Mouse (Mus musculus) liver, adult 2 months (tissue): ENCODE results near the gene Gm13697. TPM values are rescaled to one million over a fixed set of nuclear protein-coding genes. Genes with fewer than 3 reads are reported as not detected.
"Not testable (repeated sequence)": the region's sequence is repeated elsewhere in the genome, so short reads cannot be mapped to it uniquely, and the experiment has no call there.

Experiments used
- DNase-seq: peaks from one replicate; pipeline ENCODE4 v3.0.0-alpha.2; 2011; ENCODE audit warnings: low read depth, low spot score; ENCODE audit errors: extremely low read depth
- H3K27ac ChIP-seq: fragments of 200-500 bp; replicated peaks from 2 replicates; pipeline ENCODE4 v1.5.1; 2012; ENCODE audit warnings: low read depth, mild to moderate bottlenecking, control low read depth, inconsistent platforms, low read length; ENCODE audit not compliant: insufficient read depth
- H3K27me3 ChIP-seq: fragments of 200-500 bp; 2 replicates; pipeline ENCODE4 v1.6.1; 2012; ENCODE audit warnings: mild to moderate bottlenecking, moderate library complexity, low read length, inconsistent platforms; ENCODE audit not compliant: control insufficient read depth, insufficient read depth
- H3K36me3 ChIP-seq: fragments of 200-500 bp; 2 replicates; pipeline ENCODE4 v1.6.1; 2012; ENCODE audit warnings: low read length, inconsistent platforms; ENCODE audit not compliant: control insufficient read depth, insufficient read depth
- H3K4me1 ChIP-seq: fragments of 200-500 bp; 2 replicates; pipeline ENCODE4 v1.6.1; 2011; ENCODE audit warnings: low read length; ENCODE audit not compliant: control insufficient read depth, insufficient read depth
- H3K4me3 ChIP-seq: fragments of 200-500 bp; 2 replicates; pipeline ENCODE4 v1.5.1; 2011; ENCODE audit warnings: low read depth, mild to moderate bottlenecking, control low read depth, low read length, moderate library complexity; ENCODE audit not compliant: insufficient read depth
- H3K79me2 ChIP-seq: fragments of 200-500 bp; 2 replicates; pipeline ENCODE4 v1.6.1; 2012; ENCODE audit warnings: inconsistent platforms, mild to moderate bottlenecking, low read length, moderate library complexity; ENCODE audit not compliant: control insufficient read depth, insufficient read depth
- H3K9ac ChIP-seq: fragments of 200-500 bp; 2 replicates; pipeline ENCODE4 v1.6.1; 2012; ENCODE audit warnings: low read depth, mild to moderate bottlenecking, control low read depth, inconsistent platforms, low read length
- CTCF ChIP-seq: fragments of 200-500 bp; IDR thresholded peaks from 2 replicates; pipeline ENCODE4 v1.5.1; 2011; ENCODE audit warnings: low read depth, low read length, control low read depth
- POLR2A ChIP-seq: fragments of 200-500 bp; IDR thresholded peaks from 2 replicates; pipeline ENCODE4 v1.6.1; 2011; ENCODE audit warnings: low read length, control low read depth; ENCODE audit not compliant: insufficient read depth; ENCODE audit errors: extremely low read depth
- WGBS: fragments of 180-500 bp; shearing (Covaris S2); methylation state at CpG from one replicate; pipeline ENCODE4 v1.1.7; 2018; 5-methylcytosine and 5-hydroxymethylcytosine counted together
- polyA plus RNA-seq: library from polyadenylated mRNA; depleted of rRNA; stranded (reverse); fragments of >200 nt; gene quantifications from 2 replicates; pipeline ENCODE4 v1.2.3, GENCODE M21; 2012; rRNA removed
- total RNA-seq: library from RNA; depleted of rRNA; stranded (reverse); fragments of >200 nt; gene quantifications from 2 replicates; pipeline ENCODE4 v1.2.3, GENCODE M21; 2014; rRNA removed

The Gm13697 gene
- total RNA-seq: not detected in 2 replicates
- polyA plus RNA-seq: not detected in 2 replicates

DNA sequence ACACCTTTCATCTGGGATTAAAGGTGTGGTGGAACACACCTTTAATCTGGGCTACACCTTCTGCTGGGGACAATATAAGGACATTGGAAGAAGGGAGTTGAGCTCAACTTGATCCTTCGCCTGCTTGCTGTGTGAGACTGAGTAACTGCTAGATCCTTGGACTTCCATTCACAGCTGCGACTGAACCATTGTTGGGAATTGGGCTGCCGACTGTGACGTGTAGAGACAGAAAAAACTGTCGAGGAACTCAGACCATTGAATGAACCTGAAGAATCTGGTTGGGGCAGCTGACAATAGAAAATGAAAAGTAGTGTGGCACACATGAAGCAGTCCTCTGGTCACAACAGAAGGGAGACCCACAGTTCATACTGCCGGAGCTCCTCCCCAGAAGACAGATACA lies at the start of gene Gm13697:
Gene Gm13697, plus strand, starts transcription at position 301 of the 400 bp plus-strand sequence.
- DNase-seq, H3K27me3 ChIP-seq, H3K4me1 ChIP-seq, H3K27ac ChIP-seq, H3K4me3 ChIP-seq, H3K36me3 ChIP-seq, H3K79me2 ChIP-seq, H3K9ac ChIP-seq: not testable (repeated sequence)
- no CpG with 5 or more reads among the region's 6 CpGs for WGBS

DNA sequence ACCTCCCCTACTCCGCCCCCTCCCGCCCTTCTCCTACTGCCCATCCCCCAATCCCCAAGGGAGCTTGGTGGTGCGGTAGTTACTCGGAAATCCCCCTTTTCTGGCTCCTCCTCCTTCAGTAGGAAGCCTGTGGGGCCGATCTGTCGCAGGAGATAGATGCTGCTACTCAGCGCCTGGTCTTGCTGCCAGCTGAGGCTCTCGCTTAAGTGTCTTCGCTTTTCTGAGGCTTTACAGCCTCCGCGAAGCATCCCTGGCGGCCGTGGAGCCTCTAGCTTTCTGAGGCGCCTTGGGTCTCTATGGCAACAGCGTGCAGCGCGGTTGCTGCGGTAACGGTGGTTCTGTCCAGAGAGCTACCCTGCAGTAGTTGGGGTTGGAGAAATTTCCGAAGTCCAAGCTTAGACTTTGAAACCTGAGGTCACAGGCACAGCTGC lies 43.6 kb upstream of the Gm13697 start, which contains the start of gene Zswim2:
Gene Zswim2, minus strand, starts transcription at position 298 of the 431 bp plus-strand sequence.
- no peak within 1 kb of the TSS for H3K9ac ChIP-seq
- H3K79me2 ChIP-seq: no peaks in the 10 kb centered on the region
- TF ChIP-seq POLR2A: no peak
- no peak for TF ChIP-seq CTCF
- H3K36me3 ChIP-seq: no peaks in the 10 kb centered on the region
- H3K27me3 ChIP-seq: no peaks in the 10 kb centered on the region
- H3K27ac ChIP-seq: no peak within 1 kb of the TSS
- 4% methylated on average over 20 of the region's 20 CpGs for WGBS
- H3K4me3 ChIP-seq: no peak within 1 kb of the TSS
- H3K4me1 ChIP-seq: no peaks in the 10 kb centered on the region
- peak; percentile 52 for DNase-seq

DNA sequence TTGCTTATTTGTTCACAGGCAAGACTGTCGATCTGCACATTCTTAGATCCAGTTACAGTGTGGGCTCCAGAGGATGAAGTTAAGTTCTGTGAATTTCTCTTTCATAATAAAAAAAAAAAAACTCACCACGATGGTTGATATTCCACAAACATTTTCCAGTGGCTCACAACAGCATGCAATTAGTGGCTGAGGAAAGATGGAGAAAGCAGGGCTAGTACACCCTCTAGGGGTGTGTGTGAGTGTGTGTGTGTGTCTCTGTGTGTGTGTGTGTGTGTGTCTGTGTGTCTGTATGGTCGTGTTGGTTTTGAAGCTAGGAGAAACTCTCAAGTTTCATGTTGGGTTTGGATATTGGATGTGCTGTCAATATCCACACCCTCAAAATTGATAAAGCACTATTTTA lies 43.2 kb upstream of the Gm13697 start:
- WGBS: 33% methylated on average over 3 of the region's 3 CpGs
- Histone ChIP-seq H3K4me1 (no peaks in the 10 kb centered on the region), H3K9ac (no peak overlapping the region), H3K27ac (no peak overlapping the region), H3K27me3 (no peaks in the 10 kb centered on the region), H3K79me2 (no peaks in the 10 kb centered on the region), H3K36me3 (no peaks in the 10 kb centered on the region), H3K4me3 (no peak overlapping the region)
- no peak for TF ChIP-seq POLR2A
- no peak for TF ChIP-seq CTCF
- no peak for DNase-seq

- Histone ChIP-seq H3K9ac (no peak overlapping the region), H3K27me3 (no peaks in the 10 kb centered on the region), H3K36me3 (no peaks in the 10 kb centered on the region), H3K79me2 (no peaks in the 10 kb centered on the region), H3K4me3 (no peak overlapping the region), H3K4me1 (no peaks in the 10 kb centered on the region), H3K27ac (no peak overlapping the region)
- DNase-seq: no peak
- 60% methylated on average over 4 of the region's 4 CpGs for WGBS
- TF ChIP-seq POLR2A (no peak), CTCF (no peak)
Observed at GRCm38 (mm10) chr2:83941792-83942191, 42.8 kb upstream of the Gm13697 start.

DNA sequence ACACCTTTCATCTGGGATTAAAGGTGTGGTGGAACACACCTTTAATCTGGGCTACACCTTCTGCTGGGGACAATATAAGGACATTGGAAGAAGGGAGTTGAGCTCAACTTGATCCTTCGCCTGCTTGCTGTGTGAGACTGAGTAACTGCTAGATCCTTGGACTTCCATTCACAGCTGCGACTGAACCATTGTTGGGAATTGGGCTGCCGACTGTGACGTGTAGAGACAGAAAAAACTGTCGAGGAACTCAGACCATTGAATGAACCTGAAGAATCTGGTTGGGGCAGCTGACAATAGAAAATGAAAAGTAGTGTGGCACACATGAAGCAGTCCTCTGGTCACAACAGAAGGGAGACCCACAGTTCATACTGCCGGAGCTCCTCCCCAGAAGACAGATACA lies 29.1 kb upstream of the Gm13697 start, which contains the start of gene Gm13698:
Gene Gm13698, plus strand, starts transcription at position 301 of the 400 bp plus-strand sequence.
- H3K4me3 ChIP-seq, H3K4me1 ChIP-seq, H3K36me3 ChIP-seq, H3K9ac ChIP-seq, H3K79me2 ChIP-seq, H3K27ac ChIP-seq, DNase-seq, H3K27me3 ChIP-seq: not testable (repeated sequence)
- WGBS: no CpG with 5 or more reads among the region's 6 CpGs

DNA sequence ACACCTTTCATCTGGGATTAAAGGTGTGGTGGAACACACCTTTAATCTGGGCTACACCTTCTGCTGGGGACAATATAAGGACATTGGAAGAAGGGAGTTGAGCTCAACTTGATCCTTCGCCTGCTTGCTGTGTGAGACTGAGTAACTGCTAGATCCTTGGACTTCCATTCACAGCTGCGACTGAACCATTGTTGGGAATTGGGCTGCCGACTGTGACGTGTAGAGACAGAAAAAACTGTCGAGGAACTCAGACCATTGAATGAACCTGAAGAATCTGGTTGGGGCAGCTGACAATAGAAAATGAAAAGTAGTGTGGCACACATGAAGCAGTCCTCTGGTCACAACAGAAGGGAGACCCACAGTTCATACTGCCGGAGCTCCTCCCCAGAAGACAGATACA lies 23.3 kb upstream of the Gm13697 start, which contains the start of gene Gm13693:
Gene Gm13693, plus strand, starts transcription at position 301 of the 400 bp plus-strand sequence.
- not testable (repeated sequence) for H3K79me2 ChIP-seq, DNase-seq, H3K27ac ChIP-seq, H3K4me3 ChIP-seq, H3K9ac ChIP-seq, H3K4me1 ChIP-seq, H3K36me3 ChIP-seq, H3K27me3 ChIP-seq
- no CpG with 5 or more reads among the region's 6 CpGs for WGBS

- H3K27ac ChIP-seq, H3K79me2 ChIP-seq, H3K4me3 ChIP-seq, H3K36me3 ChIP-seq, H3K27me3 ChIP-seq, H3K4me1 ChIP-seq, H3K9ac ChIP-seq, DNase-seq: not testable (repeated sequence)
- whole genome bisulfite sequencing: no CpG with 5 or more reads among the region's 6 CpGs
Observed at GRCm38 (mm10) chr2:83967013-83967412, 17.5 kb upstream of the Gm13697 start, which contains the start of gene Gm13695. Gm13695 (plus strand) TSS chr2:83967313.

- not testable (repeated sequence) for H3K79me2 ChIP-seq, H3K36me3 ChIP-seq, H3K9ac ChIP-seq, DNase-seq, H3K27ac ChIP-seq, H3K4me3 ChIP-seq, H3K27me3 ChIP-seq, H3K4me1 ChIP-seq
- WGBS: no CpG with 5 or more reads among the region's 6 CpGs
Observed at GRCm38 (mm10) chr2:83972823-83973222, 11.7 kb upstream of the Gm13697 start, which contains the start of gene Gm13696. Gm13696 (plus strand) TSS chr2:83973123.

DNA sequence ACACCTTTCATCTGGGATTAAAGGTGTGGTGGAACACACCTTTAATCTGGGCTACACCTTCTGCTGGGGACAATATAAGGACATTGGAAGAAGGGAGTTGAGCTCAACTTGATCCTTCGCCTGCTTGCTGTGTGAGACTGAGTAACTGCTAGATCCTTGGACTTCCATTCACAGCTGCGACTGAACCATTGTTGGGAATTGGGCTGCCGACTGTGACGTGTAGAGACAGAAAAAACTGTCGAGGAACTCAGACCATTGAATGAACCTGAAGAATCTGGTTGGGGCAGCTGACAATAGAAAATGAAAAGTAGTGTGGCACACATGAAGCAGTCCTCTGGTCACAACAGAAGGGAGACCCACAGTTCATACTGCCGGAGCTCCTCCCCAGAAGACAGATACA lies 5.9 kb upstream of the Gm13697 start, which contains the start of gene Gm13694:
Gene Gm13694, plus strand, starts transcription at position 301 of the 400 bp plus-strand sequence.
- H3K4me3 ChIP-seq, DNase-seq, H3K9ac ChIP-seq, H3K4me1 ChIP-seq, H3K36me3 ChIP-seq, H3K27ac ChIP-seq, H3K27me3 ChIP-seq, H3K79me2 ChIP-seq: not testable (repeated sequence)
- no CpG with 5 or more reads among the region's 6 CpGs for WGBS
